Mouse (Mus musculus): ENCODE measurements around the gene Zik1. TPM values are rescaled to one million over a fixed set of nuclear protein-coding genes. Genes with fewer than 3 reads are reported as not detected.

Gene Zik1
- 1 to 10 TPM in 5 of 26 experiments, under 1 TPM in 15, not detected in 6; 0.08 to 2.2 (median 0.48) TPM for total RNA-seq (2018; cell fraction: chromatin; rRNA removed)
- total RNA-seq (2018; cell fraction: cytosol; rRNA removed) = 1 to 10 TPM in 11 of 26 experiments, under 1 TPM in 15; 0.09 to 1.3 (median 0.82) TPM
- 1 to 10 TPM in 8 of 26 experiments, under 1 TPM in 16, not detected in 2; 0.17 to 3.9 (median 0.44) TPM for total RNA-seq (2018; cell fraction: nucleus; rRNA removed)
- polyA plus RNA-seq (2018) = 0.57 to 1.7 TPM (median 0.68 TPM) in 3 replicates

DNA sequence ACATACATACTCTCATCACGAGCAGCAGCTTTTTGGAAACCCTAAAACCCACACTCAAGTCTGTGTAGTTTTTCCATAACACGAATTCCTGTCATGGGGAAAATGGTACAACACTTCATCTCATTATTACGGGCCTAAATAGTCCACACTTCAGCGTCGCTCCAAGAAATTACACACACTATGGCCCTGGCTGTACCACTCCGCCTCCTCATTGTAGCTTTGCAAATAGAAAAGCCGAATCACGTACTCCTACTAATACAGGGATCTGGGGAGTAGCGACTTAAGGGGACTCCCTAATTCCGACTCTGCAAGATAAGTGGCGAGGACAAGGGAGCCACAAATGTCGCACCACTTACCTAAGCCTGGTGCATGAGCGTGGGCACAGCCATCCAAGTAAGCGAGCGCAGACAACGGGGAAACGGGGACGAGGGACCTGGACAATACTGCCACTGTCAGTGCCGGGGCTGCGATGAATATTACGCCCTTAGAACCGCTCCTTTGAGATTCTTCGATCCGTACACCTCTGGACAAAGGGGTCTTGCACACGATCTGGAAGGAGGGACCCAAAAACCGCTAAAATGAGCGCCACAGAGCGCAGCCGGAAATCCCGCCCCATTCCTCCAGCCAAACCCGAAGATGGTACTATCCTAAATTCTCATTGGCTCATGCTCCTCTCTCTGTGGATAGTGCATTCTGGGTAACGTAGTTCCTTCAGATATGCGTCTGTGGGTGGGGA lies at the start of gene Zik1:
Zik1 (minus strand) TSS at position 609 of the 736 bp plus-strand sequence.
- H3K36me3 ChIP-seq (ENCODE audit: inconsistent target) = no peaks in the 10 kb centered on the region
- no peak within 1 kb of the TSS for H3K27ac ChIP-seq
- peak within 1 kb of the TSS; percentile 61 for H3K4me3 ChIP-seq (ENCODE audit: inconsistent target)
- H3K79me2 ChIP-seq (ENCODE audit: inconsistent target) = no peaks in the 10 kb centered on the region
- 3% methylated on average over 32 of the region's 33 CpGs for WGBS (ENCODE audit: missing documents)

DNA sequence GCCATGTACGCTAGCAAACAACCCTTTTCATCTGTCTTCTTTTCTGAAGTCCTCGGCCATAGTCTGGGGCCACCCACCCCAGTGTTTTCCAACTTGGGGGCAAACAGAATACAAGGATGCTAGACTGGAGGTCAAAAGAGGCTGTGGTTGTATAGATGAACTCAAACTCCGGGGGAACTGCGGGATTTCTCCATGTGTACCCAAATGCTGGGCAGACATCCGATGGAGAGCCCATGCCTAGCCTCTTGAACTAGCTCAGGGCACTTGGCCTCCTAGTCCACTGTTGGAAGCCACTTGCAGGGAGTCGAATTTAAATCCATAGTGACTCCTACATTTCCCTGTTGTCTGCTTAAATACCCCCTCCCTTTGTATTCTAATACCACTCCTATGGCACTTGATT lies 384 bp upstream of the Zik1 start:
- no peak overlapping the region; the same call in 1 of the 2 replicates for H3K4me3 ChIP-seq (ENCODE audit: inconsistent target)
- no peaks in the 10 kb centered on the region for H3K36me3 ChIP-seq (ENCODE audit: inconsistent target)
- no peak overlapping the region for H3K27ac ChIP-seq
- H3K79me2 ChIP-seq (ENCODE audit: inconsistent target) = no peaks in the 10 kb centered on the region
- 41% methylated on average over 6 of the region's 6 CpGs for WGBS (ENCODE audit: missing documents)

DNA sequence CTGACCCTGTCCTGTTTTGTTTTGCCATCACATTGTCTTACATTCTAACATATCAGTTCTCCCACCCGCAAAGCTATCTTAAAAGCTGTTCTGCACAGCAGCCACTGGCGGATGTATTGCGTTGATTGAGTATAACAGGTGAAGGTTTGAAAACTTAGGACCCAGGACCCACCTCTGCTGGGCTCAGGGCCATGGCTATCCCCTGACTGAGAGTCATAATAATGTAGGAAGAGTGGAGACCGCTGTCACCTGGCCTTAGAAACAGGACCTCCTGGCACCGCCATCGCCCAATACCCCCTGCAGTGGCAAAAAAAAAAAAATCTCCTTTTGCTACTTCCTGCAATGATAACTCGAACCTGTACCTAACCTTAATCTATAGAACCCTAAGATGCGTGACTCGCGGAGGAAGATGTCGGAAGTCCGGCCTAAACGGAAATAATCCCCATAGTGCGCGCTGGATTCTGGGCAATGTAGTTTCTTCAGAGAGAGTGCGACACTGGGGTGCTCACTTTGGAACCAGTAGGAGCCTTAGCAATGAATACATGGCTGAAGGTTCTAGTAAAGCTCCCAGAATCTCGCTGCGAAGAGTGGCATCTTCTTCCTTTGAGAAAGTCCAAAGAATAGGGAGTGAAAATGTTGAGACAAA lies 14.5 kb downstream of the Zik1 start:
- H3K4me3 ChIP-seq (ENCODE audit: inconsistent target) = no peak overlapping the region
- H3K36me3 ChIP-seq (ENCODE audit: inconsistent target) = no peaks in the 10 kb centered on the region
- 65% methylated on average over 17 of the region's 18 CpGs for WGBS (ENCODE audit: missing documents)
- H3K27ac ChIP-seq = no peak overlapping the region
- no peaks in the 10 kb centered on the region for H3K79me2 ChIP-seq (ENCODE audit: inconsistent target)

DNA sequence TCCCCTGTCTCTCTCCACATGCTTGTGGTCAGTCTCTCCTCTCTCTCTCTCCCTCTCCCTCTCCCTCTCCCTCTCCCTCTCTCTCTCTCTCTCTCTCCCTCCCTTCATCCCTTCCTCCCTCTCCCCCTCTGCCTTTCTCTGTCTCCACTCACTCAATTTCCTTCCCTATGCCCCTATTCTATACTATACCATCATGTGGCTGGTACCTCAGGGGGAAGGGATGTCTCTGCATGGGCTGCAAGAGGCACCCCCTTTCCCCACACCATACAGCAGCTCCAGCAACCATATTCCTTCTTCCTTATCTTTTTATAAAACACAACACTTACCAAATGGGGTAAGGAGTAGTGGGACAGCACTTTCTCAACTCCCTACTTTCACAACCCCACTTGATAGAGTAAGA lies 15.4 kb downstream of the Zik1 start:
- no peaks in the 10 kb centered on the region for H3K79me2 ChIP-seq (ENCODE audit: inconsistent target)

DNA sequence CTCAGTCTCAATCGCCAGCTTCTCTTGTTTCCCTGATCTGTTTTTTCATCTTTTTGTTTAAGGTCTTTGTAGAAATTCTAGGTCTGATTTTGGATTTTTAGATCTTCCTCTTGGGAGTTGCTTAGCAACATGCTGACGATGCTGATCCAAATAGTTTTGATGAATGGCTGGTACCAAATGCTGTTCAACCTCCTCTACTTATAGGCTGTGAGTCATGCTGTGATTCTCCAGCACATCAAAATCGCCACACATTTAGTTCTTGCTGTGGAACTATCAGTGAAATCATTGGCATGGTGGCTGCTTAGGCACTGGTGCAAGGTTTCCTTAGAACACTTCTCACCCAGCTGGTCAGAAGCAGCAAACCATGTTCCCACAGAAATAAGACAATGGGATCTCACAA lies 37.0 kb downstream of the Zik1 start:
- no peak overlapping the region for H3K4me3 ChIP-seq (ENCODE audit: inconsistent target)
- H3K36me3 ChIP-seq (ENCODE audit: inconsistent target) = no peaks in the 10 kb centered on the region
- H3K27ac ChIP-seq = no peak overlapping the region
- WGBS (ENCODE audit: missing documents) = 65% methylated on average over 3 of the region's 3 CpGs
- H3K79me2 ChIP-seq (ENCODE audit: inconsistent target) = no peaks in the 10 kb centered on the region

More for the DNA sequence above, 15.4 kb downstream of the Zik1 start:
- no peak overlapping the region for H3K4me3 ChIP-seq (ENCODE audit: inconsistent target)
- no peak overlapping the region for H3K27ac ChIP-seq
- no peaks in the 10 kb centered on the region for H3K36me3 ChIP-seq (ENCODE audit: inconsistent target)

DNA sequence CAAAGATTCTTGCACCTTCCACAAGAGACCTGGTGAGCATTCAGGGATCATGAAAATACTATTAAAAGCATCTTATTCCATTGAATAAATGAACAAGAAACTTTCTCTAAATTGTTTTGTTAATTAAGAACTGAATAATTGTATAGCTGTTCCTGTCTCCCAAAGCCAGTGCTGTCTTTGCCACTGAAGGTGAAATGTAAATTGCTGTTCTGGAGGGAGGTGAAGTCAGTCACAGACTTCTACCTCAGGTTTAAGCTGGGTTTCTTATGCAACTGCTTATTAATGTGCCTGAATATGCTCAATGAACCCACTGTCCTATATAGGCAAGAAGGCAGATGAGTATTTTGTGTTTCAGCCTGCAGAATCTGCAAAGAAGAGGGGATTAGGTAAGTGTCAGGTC lies 52.2 kb downstream of the Zik1 start, which contains the start of gene Vmn1r67:
Vmn1r67 (plus strand) TSS at position 301 of the 400 bp plus-strand sequence.
- no peak within 1 kb of the TSS for H3K4me3 ChIP-seq (ENCODE audit: inconsistent target)
- no peaks in the 10 kb centered on the region for H3K79me2 ChIP-seq (ENCODE audit: inconsistent target)
- H3K27ac ChIP-seq = no peak within 1 kb of the TSS
- H3K36me3 ChIP-seq (ENCODE audit: inconsistent target) = no peaks in the 10 kb centered on the region

Other genes starting within 250 kb of the Zik1 start
- gene Vmn1r66, start 217.4 kb downstream of the Zik1 start, polyA plus RNA-seq (2018) = not detected in 3 replicates
- gene Vmn1r67, start 52.1 kb downstream of the Zik1 start, polyA plus RNA-seq (2018) = not detected in 3 replicates
- not detected in 3 replicates for gene Vmn1r68, start 63.1 kb upstream of the Zik1 start, polyA plus RNA-seq (2018)
- gene Vmn1r69, start 118.3 kb upstream of the Zik1 start, polyA plus RNA-seq (2018) = not detected in 3 replicates
- not detected in 3 replicates for gene Vmn1r70, start 136.1 kb upstream of the Zik1 start, polyA plus RNA-seq (2018)
- not detected in 3 replicates for gene Nlrp4b, start 192.4 kb upstream of the Zik1 start, polyA plus RNA-seq (2018)